Mouse (Mus musculus): ENCODE measurements around the gene Prl8a2.
A peak's percentile ranks its signal among the peaks of the same experiment; 100 is the strongest.

The Prl8a2 gene

DNA sequence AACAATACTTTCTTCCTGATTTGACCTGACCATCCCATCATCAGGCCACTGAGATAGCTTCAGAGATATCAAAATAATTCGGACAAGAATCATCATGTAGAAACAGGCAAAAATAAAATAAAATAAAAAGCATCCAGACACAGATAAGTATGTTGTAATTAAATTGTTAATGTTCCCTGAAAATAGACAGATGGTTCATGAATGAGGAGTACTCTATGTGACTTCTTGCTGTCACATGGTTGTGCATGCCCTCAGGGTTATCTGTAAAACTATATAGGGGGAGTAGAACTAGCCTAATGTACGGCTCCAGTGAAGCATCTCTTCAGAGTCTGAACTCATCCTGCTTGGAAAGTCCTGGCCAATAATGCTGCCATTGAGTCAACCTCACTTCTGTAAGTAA, at the start of gene Prl8a2:
Gene Prl8a2 (plus strand): TSS at position 301 of the 400 bp plus-strand sequence.
- DNase-seq (ENCODE audit: low read depth, low spot score): no peak

DNA sequence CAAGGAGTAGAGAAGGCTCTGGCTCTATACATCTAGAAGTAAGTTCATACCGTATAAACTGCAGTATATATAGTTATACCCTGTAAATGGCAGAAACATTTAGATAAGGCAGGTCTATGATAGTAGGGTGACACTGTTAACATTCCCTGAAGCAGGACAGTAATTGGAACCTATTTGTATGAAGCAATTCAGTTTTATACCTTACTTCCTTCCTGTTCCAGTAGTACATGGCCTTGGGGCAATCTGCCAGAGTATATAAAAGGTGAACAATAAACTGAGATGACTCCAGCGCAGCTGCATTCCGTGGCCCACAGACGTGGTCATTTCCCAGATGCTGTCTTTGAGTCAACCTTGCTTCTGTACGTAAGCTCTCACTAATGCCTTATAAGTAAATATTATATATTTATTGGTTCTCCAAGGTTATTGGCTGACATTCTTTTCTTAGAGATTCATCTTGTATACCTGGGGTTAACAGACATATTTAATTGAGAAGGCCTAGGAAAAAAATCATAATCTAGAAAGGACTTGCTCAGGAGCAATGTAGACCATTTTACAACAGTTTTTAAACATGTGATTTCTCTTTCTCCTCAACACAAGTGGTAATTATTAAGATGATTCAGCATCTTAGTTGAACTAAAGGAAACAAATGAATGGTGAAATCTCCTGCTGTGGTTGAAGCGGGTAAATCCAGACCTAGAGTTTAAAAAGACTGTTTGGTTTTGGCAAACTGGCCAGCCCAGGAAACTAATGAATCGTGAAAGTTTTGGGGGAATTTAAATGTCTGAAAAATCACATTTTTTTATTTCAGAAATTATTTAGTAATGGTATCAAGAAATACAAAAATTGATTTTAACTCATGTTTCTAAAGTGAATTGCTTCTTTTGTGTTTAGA, 32.9 kb upstream of the Prl8a2 start, which contains the start of gene Prl6a1:
Gene Prl6a1 (plus strand): TSS at position 294 of the 892 bp plus-strand sequence.
- DNase-seq (ENCODE audit: low read depth, low spot score): peak; percentile 3

DNA sequence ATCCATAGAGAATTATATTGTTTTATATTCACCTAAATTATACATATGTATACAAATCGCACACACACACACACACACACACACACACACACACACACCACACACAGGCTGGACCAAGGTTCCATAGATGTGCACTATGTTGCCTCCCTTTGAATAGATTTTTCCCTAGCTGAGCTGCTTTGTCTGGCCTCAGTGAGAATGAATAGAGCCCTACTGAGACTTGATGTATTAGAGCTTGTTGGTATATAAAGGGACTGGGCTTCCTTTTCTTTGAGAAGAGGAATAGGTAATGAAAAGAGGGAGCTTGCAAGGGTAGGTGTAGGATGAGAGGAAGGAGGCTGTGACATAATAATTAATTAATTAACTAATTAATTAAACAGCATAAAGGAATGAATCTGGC, 10.5 kb upstream of the Prl8a2 start:
- DNase-seq (ENCODE audit: low read depth, low spot score): no peak

GRCm38 (mm10) chr13:27342733-27343275, 2.7 kb upstream of the Prl8a2 start:
- DNase-seq (ENCODE audit: low read depth, low spot score): peak; percentile 1

- no peak for DNase-seq (ENCODE audit: low read depth, low spot score)
These were observed 45.3 kb downstream of the Prl8a2 start, which contains the start of gene Prl2b1 for GRCm38 (mm10) chr13:27390746-27391145. TSS of gene Prl2b1 (minus strand) at chr13:27390846.

DNA sequence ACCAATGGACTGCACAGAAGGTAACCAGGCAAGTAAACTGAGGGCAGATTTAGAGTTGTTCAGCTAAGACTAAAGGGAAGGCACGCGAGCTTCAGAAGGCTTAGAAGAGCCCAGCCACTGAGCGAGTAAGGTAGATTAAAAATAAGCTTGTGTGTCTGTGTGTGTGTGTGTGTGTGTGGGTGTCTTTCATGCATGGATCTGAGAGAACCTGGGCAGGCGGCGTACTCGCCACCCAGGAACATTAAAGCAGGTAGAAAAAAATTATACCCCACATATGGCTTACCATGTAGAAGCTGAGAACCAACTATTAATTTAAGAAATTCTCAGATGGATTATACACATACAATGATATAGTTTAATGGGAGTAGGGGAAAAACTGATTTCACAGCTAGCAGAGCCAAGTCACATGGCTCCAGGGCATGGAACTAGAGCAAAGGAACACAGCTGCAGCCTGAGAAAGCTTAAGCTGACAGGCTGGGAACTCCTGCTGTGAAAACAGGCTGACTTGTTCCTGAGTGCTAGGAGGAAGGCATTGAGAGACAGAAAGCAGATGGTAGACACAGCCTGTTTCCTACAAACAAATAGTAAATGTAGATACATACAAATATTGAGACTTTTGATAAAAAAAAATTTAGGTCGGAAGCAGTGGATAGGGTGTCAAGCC, 53.7 kb downstream of the Prl8a2 start:
- peak; percentile 85 for DNase-seq (ENCODE audit: low read depth, low spot score)
